Mouse (Mus musculus) liver, postnatal 0 days (tissue): ENCODE measurements around the gene Gpr142. TPM values are rescaled to one million over a fixed set of nuclear protein-coding genes. Genes with fewer than 3 reads are reported as not detected.

Source experiments
- ATAC-seq: fragments of 200-750 bp; cut with Nextera tagmentation; 2 replicates; pipeline ENCODE4 v1.8.0; 2017; ENCODE audit warnings: mild to moderate bottlenecking, moderate library complexity
- DNase-seq: peaks from one replicate; pipeline ENCODE4 v3.0.0-alpha.2; 2016
- H3K27ac ChIP-seq: fragments of 300-500 bp; sonication (generic); 2 replicates; pipeline ENCODE4 v1.5.1; 2014; ENCODE audit warnings: antibody characterized with exemption, moderate library complexity, mild to moderate bottlenecking, low read depth
- H3K27me3 ChIP-seq: fragments of 300-500 bp; sonication (generic); 2 replicates; pipeline ENCODE4 v1.6.1; 2014; ENCODE audit warnings: low read length, control low read depth, mixed read lengths; ENCODE audit not compliant: insufficient read depth
- H3K36me3 ChIP-seq: fragments of 300-500 bp; sonication (generic); replicated peaks from 2 replicates; pipeline ENCODE4 v1.6.1; 2014; ENCODE audit warnings: mild to moderate bottlenecking, control low read depth, low read length, moderate library complexity, mixed read lengths; ENCODE audit not compliant: insufficient read depth
- H3K4me1 ChIP-seq: fragments of 300-500 bp; sonication (generic); 2 replicates; pipeline ENCODE4 v1.6.1; 2014; ENCODE audit warnings: antibody characterized with exemption, mild to moderate bottlenecking, control low read depth; ENCODE audit not compliant: insufficient read depth
- H3K4me2 ChIP-seq: fragments of 300-500 bp; sonication (generic); 2 replicates; pipeline ENCODE4 v1.6.1; 2014; ENCODE audit warnings: low read depth, mild to moderate bottlenecking, low read length, moderate library complexity, mixed read lengths
- H3K4me3 ChIP-seq: fragments of 300-500 bp; sonication (generic); 2 replicates; pipeline ENCODE4 v1.5.1; 2014; ENCODE audit warnings: low read depth, low read length
- H3K9ac ChIP-seq: fragments of 300-500 bp; sonication (generic); replicated peaks from 2 replicates; pipeline ENCODE4 v1.6.1; 2014; ENCODE audit warnings: mild to moderate bottlenecking, moderate library complexity
- H3K9me3 ChIP-seq: fragments of 300-500 bp; sonication (generic); 2 replicates; pipeline ENCODE4 v1.6.1; 2016; ENCODE audit warnings: mild to moderate bottlenecking, control low read depth, low read length, mixed read lengths
- CTCF ChIP-seq: sonication (generic); IDR thresholded peaks from 2 replicates; pipeline ENCODE4 v1.5.1; 2016; ENCODE audit warnings: antibody characterized with exemption, low read depth
- EP300 ChIP-seq: IDR thresholded peaks from 2 replicates; pipeline ENCODE4 v1.6.1; 2016; ENCODE audit warnings: antibody characterized with exemption, low read depth, mild to moderate bottlenecking
- WGBS: fragments of 180-500 bp; shearing (Covaris S2); extraction: QIAGEN DNeasy Blood & Tissue Kit; methylation state at CpG from one replicate; pipeline ENCODE4 v1.1.7; 2014; ENCODE audit not compliant: insufficient replicate concordance; 5-methylcytosine and 5-hydroxymethylcytosine counted together
- polyA plus RNA-seq: library from polyadenylated mRNA; unstranded; fragments of >200 nt; fragmentation: Nextera tagmentation; extraction: Ambion mirVana; gene quantifications from 2 replicates; pipeline ENCODE4 v1.2.1, GENCODE M21; 2015

Gene Gpr142
- polyA plus RNA-seq, 1 experiment from 2014 or later = not detected

GRCm38 (mm10) chr11:114786326-114786725 lies 12.4 kb upstream of the Gpr142 start:
- no peak overlapping the region for H3K27ac ChIP-seq
- no peak overlapping the region for H3K4me2 ChIP-seq
- TF ChIP-seq EP300 (no peak), CTCF (no peak)
- ATAC-seq = no peak
- H3K9ac ChIP-seq = no peak overlapping the region
- peaks cover 61% of the 10 kb centered on the region for H3K27me3 ChIP-seq
- WGBS = 2% methylated on average over 43 of the region's 43 CpGs
- no peaks in the 10 kb centered on the region for H3K9me3 ChIP-seq
- H3K4me3 ChIP-seq = no peak overlapping the region
- H3K4me1 ChIP-seq = peaks cover 7% of the 10 kb centered on the region; the same call in 1 of the 2 replicates
- H3K36me3 ChIP-seq = no peaks in the 10 kb centered on the region
- no peak for DNase-seq

GRCm38 (mm10) chr11:114787611-114788010 lies 11.1 kb upstream of the Gpr142 start:
- no peaks in the 10 kb centered on the region for H3K9me3 ChIP-seq
- no peak for DNase-seq
- H3K4me1 ChIP-seq = peaks cover 13% of the 10 kb centered on the region; the same call in 1 of the 2 replicates
- 79% methylated on average over 3 of the region's 3 CpGs for WGBS
- H3K36me3 ChIP-seq = no peaks in the 10 kb centered on the region
- no peak overlapping the region for H3K4me3 ChIP-seq
- H3K27ac ChIP-seq = no peak overlapping the region
- no peak overlapping the region for H3K9ac ChIP-seq
- no peak for ATAC-seq
- H3K27me3 ChIP-seq = peaks cover 74% of the 10 kb centered on the region
- no peak for TF ChIP-seq CTCF
- no peak for TF ChIP-seq EP300
- no peak overlapping the region for H3K4me2 ChIP-seq

GRCm38 (mm10) chr11:114789061-114789714 lies 9.5 kb upstream of the Gpr142 start:
- DNase-seq (peak; percentile 86), ATAC-seq (peak; percentile 62)
- WGBS = 9% methylated on average over 30 of the region's 30 CpGs
- H3K4me1 ChIP-seq = peaks cover 16% of the 10 kb centered on the region
- H3K9me3 ChIP-seq = no peaks in the 10 kb centered on the region
- no peak overlapping the region for H3K9ac ChIP-seq
- H3K4me3 ChIP-seq = no peak overlapping the region
- peaks cover 87% of the 10 kb centered on the region for H3K27me3 ChIP-seq
- peak; percentile 94 for TF ChIP-seq CTCF
- no peak for TF ChIP-seq EP300
- peak overlapping the region; percentile 23; the same call in 1 of the 2 replicates for H3K4me2 ChIP-seq
- H3K36me3 ChIP-seq = no peaks in the 10 kb centered on the region
- H3K27ac ChIP-seq = no peak overlapping the region

- peaks cover 86% of the 10 kb centered on the region for H3K27me3 ChIP-seq
- H3K4me1 ChIP-seq = peaks cover 16% of the 10 kb centered on the region
- no peak for TF ChIP-seq EP300
- TF ChIP-seq CTCF = no peak
- no peak overlapping the region for H3K4me2 ChIP-seq
- H3K27ac ChIP-seq = no peak overlapping the region
- no peak for ATAC-seq
- H3K4me3 ChIP-seq = no peak overlapping the region
- no peaks in the 10 kb centered on the region for H3K36me3 ChIP-seq
- DNase-seq = no peak
- H3K9ac ChIP-seq = no peak overlapping the region
- WGBS = 43% methylated on average over 9 of the region's 9 CpGs
- H3K9me3 ChIP-seq = no peaks in the 10 kb centered on the region
Measured at GRCm38 (mm10) chr11:114789716-114790115, 9.0 kb upstream of the Gpr142 start.

- peaks cover 84% of the 10 kb centered on the region for H3K27me3 ChIP-seq
- no peak overlapping the region for H3K9ac ChIP-seq
- no peaks in the 10 kb centered on the region for H3K9me3 ChIP-seq
- no peak for TF ChIP-seq CTCF
- no peak for TF ChIP-seq EP300
- WGBS = 62% methylated on average over 12 of the region's 12 CpGs
- ATAC-seq (no peak), DNase-seq (no peak)
- no peak overlapping the region for H3K4me2 ChIP-seq
- H3K36me3 ChIP-seq = no peaks in the 10 kb centered on the region
- peaks cover 16% of the 10 kb centered on the region for H3K4me1 ChIP-seq
- H3K4me3 ChIP-seq = no peak overlapping the region
- H3K27ac ChIP-seq = no peak overlapping the region
Measured at GRCm38 (mm10) chr11:114790171-114790570, 8.6 kb upstream of the Gpr142 start.

GRCm38 (mm10) chr11:114790841-114791240 lies 7.9 kb upstream of the Gpr142 start:
- H3K4me1 ChIP-seq = peaks cover 16% of the 10 kb centered on the region
- no peak for ATAC-seq
- no peak overlapping the region for H3K9ac ChIP-seq
- TF ChIP-seq CTCF = peak; percentile 37
- no peak for TF ChIP-seq EP300
- no peak for DNase-seq
- no peaks in the 10 kb centered on the region for H3K9me3 ChIP-seq
- H3K4me2 ChIP-seq = no peak overlapping the region
- H3K36me3 ChIP-seq = no peaks in the 10 kb centered on the region
- peaks cover 77% of the 10 kb centered on the region for H3K27me3 ChIP-seq
- no peak overlapping the region for H3K27ac ChIP-seq
- 32% methylated on average over 4 of the region's 4 CpGs for WGBS
- H3K4me3 ChIP-seq = no peak overlapping the region
